Mouse (Mus musculus): ENCODE data around the gene Cisd3.
"Not testable (repeated sequence)": the region's sequence is repeated elsewhere in the genome, so short reads cannot be mapped to it uniquely, and the experiment has no call there.

Gene Cisd3

GRCm38 (mm10) chr11:97710067-97710466 lies 24.4 kb downstream of the Cisd3 start:
- in situ Hi-C loops (cut with MboI, MseI) = not testable (repeated sequence)

- in situ Hi-C loops (cut with MboI, MseI) = no loop called here
These were observed 25.7 kb downstream of the Cisd3 start for GRCm38 (mm10) chr11:97711200-97711900.

GRCm38 (mm10) chr11:97712286-97712685 lies 26.7 kb downstream of the Cisd3 start:
- in situ Hi-C loops (cut with MboI, MseI) = no loop called here

- in situ Hi-C loops (cut with MboI, MseI) = no loop called here
These were observed 28.3 kb downstream of the Cisd3 start for GRCm38 (mm10) chr11:97713896-97714295.

- in situ Hi-C loops (cut with MboI, MseI) = no loop called here
These were observed 28.7 kb downstream of the Cisd3 start for GRCm38 (mm10) chr11:97714356-97714755.

GRCm38 (mm10) chr11:97714784-97715760 lies 29.4 kb downstream of the Cisd3 start:
- in situ Hi-C loops (cut with MboI, MseI) = no loop called here

GRCm38 (mm10) chr11:97716021-97716420 lies 30.4 kb downstream of the Cisd3 start:
- in situ Hi-C loops (cut with MboI, MseI) = no loop called here

GRCm38 (mm10) chr11:97717369-97718280 lies 32.0 kb downstream of the Cisd3 start:
- in situ Hi-C loops (cut with MboI, MseI) = no loop called here

GRCm38 (mm10) chr11:97718281-97718860 lies 32.7 kb downstream of the Cisd3 start:
- in situ Hi-C loops (cut with MboI, MseI) = no loop called here

GRCm38 (mm10) chr11:97719041-97719440 lies 33.4 kb downstream of the Cisd3 start:
- in situ Hi-C loops (cut with MboI, MseI) = no loop called here

- in situ Hi-C loops (cut with MboI, MseI) = no loop called here
These were observed 35.7 kb downstream of the Cisd3 start for GRCm38 (mm10) chr11:97721338-97721737.

- in situ Hi-C loops (cut with MboI, MseI) = no loop called here
These were observed 38.1 kb downstream of the Cisd3 start for GRCm38 (mm10) chr11:97723709-97724108.

- in situ Hi-C loops (cut with MboI, MseI) = no loop called here
These were observed 42.7 kb downstream of the Cisd3 start for GRCm38 (mm10) chr11:97728311-97728710.

GRCm38 (mm10) chr11:97728730-97729129 lies 43.1 kb downstream of the Cisd3 start:
- in situ Hi-C loops (cut with MboI, MseI) = no loop called here

GRCm38 (mm10) chr11:97733689-97734088 lies 48.1 kb downstream of the Cisd3 start:
- in situ Hi-C loops (cut with MboI, MseI) = no loop called here

- in situ Hi-C loops (cut with MboI, MseI) = loop anchor here in 1 of 2 experiments (5.0 kb wide), 1 partner anchor 33 kb away; the partner anchor contains the start of genes Pcgf2 and Psmb3
These were observed 49.2 kb downstream of the Cisd3 start for GRCm38 (mm10) chr11:97734810-97735209.

GRCm38 (mm10) chr11:97736645-97737044 lies 51.0 kb downstream of the Cisd3 start:
- in situ Hi-C loops (cut with MboI, MseI) = loop anchor here in 1 of 2 experiments (5.0 kb wide), 1 partner anchor 34 kb away; the partner anchor contains the start of genes Pcgf2 and Psmb3

- in situ Hi-C loops (cut with MboI, MseI) = loop anchor here in 1 of 2 experiments (5.0 kb wide), 1 partner anchor 35 kb away; the partner anchor contains the start of genes Pcgf2 and Psmb3
These were observed 52.0 kb downstream of the Cisd3 start for GRCm38 (mm10) chr11:97737600-97737999.

All from T-helper 17 cell (primary cell).